Mouse (Mus musculus): ENCODE measurements around the gene Tpbgl. TPM values are rescaled to one million over a fixed set of nuclear protein-coding genes. Genes with fewer than 3 reads are reported as not detected.

Gene Tpbgl
- polyA plus RNA-seq (2014; fragmentation: Illumina TruSeq; extraction: RNeasy Lipid Tissue Mini Kit (QIAGEN cat#74804); ENCODE audit: low read depth, low replicate concordance), result 0.95 TPM

GRCm38 (mm10) chr7:99626376-99627270 is at the start of gene Tpbgl:
Tpbgl (minus strand) TSS chr7:99627103.

Other genes starting within 250 kb of the Tpbgl start
- 0.16 TPM for gene Gdpd5, start 245.7 kb downstream of the Tpbgl start, polyA plus RNA-seq (2014; fragmentation: Illumina TruSeq; extraction: RNeasy Lipid Tissue Mini Kit (QIAGEN cat#74804); ENCODE audit: low read depth, low replicate concordance)
- not detected for gene Klhl35, start 161.1 kb downstream of the Tpbgl start, polyA plus RNA-seq (2014; fragmentation: Illumina TruSeq; extraction: RNeasy Lipid Tissue Mini Kit (QIAGEN cat#74804); ENCODE audit: low read depth, low replicate concordance)
- 931 TPM for gene Rps3, start 143.4 kb downstream of the Tpbgl start, polyA plus RNA-seq (2014; fragmentation: Illumina TruSeq; extraction: RNeasy Lipid Tissue Mini Kit (QIAGEN cat#74804); ENCODE audit: low read depth, low replicate concordance)
- gene Arrb1, start 91.6 kb downstream of the Tpbgl start, polyA plus RNA-seq (2014; fragmentation: Illumina TruSeq; extraction: RNeasy Lipid Tissue Mini Kit (QIAGEN cat#74804); ENCODE audit: low read depth, low replicate concordance), result 17.6 TPM
- 8.0 TPM for gene Slco2b1, start 84.2 kb upstream of the Tpbgl start, polyA plus RNA-seq (2014; fragmentation: Illumina TruSeq; extraction: RNeasy Lipid Tissue Mini Kit (QIAGEN cat#74804); ENCODE audit: low read depth, low replicate concordance)
- gene Olfr520, start 103.2 kb upstream of the Tpbgl start, polyA plus RNA-seq (2014; fragmentation: Illumina TruSeq; extraction: RNeasy Lipid Tissue Mini Kit (QIAGEN cat#74804); ENCODE audit: low read depth, low replicate concordance), result not detected
- gene Olfr521, start 136.4 kb upstream of the Tpbgl start, polyA plus RNA-seq (2014; fragmentation: Illumina TruSeq; extraction: RNeasy Lipid Tissue Mini Kit (QIAGEN cat#74804); ENCODE audit: low read depth, low replicate concordance), result not detected
- gene Neu3, start 201.3 kb upstream of the Tpbgl start, polyA plus RNA-seq (2014; fragmentation: Illumina TruSeq; extraction: RNeasy Lipid Tissue Mini Kit (QIAGEN cat#74804); ENCODE audit: low read depth, low replicate concordance), result 9.2 TPM
- not detected for gene Xrra1, start 232.0 kb upstream of the Tpbgl start, polyA plus RNA-seq (2014; fragmentation: Illumina TruSeq; extraction: RNeasy Lipid Tissue Mini Kit (QIAGEN cat#74804); ENCODE audit: low read depth, low replicate concordance)
- gene Spcs2, start 236.4 kb upstream of the Tpbgl start, polyA plus RNA-seq (2014; fragmentation: Illumina TruSeq; extraction: RNeasy Lipid Tissue Mini Kit (QIAGEN cat#74804); ENCODE audit: low read depth, low replicate concordance), result 171 TPM